Mouse (Mus musculus) bone marrow, adult 2 months (tissue): ENCODE results near the gene Pald1.

Source experiments
- CTCF ChIP-seq: fragments of 200-500 bp; IDR thresholded peaks from 2 replicates; pipeline ENCODE4 v1.5.1; 2011; ENCODE audit warnings: low read length, control low read depth; ENCODE audit not compliant: control insufficient read depth, insufficient read depth
- POLR2A ChIP-seq: fragments of 200-500 bp; IDR thresholded peaks from 2 replicates; pipeline ENCODE4 v1.6.1; 2011; ENCODE audit warnings: low read depth, mild to moderate bottlenecking, control low read depth, low read length, borderline replicate concordance; ENCODE audit not compliant: control insufficient read depth

DNA sequence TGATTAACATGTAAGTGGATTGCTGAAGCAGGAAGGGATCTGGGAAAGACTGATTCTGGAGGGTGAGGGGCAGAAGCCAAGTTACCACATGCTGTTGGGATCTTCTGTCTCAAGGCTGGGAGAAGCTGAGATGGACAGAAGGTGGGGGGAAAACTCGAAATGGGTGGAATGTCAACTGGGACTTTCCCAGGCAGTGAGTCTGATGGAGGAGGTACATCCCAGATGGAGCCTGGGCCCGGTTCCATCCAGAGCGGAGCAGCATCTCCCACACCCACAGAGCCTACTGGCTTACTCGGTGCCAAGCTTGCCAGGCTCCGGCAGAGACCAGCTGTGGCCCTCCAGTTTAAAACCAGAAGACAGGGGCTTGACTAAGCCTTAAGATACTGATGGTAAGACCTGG lies 52.3 kb downstream of the Pald1 start:
- no peak for TF ChIP-seq POLR2A
- TF ChIP-seq CTCF, result no peak
